Mouse (Mus musculus): ENCODE data around the gene Fah. TPM values are rescaled to one million over a fixed set of nuclear protein-coding genes. Genes with fewer than 3 reads are reported as not detected.

Gene Fah
- 23.6 and 29.8 TPM in 2 replicates for polyA plus RNA-seq (2021; fragmentation: Nextera tagmentation)
- long read RNA-seq, experiment 1, transcript Fah-201 (14 exons, 1,585 nt), result major isoform, 45 of 58 reads
- long read RNA-seq, experiment 1, partial matches to known transcripts, result 8 of 58 reads
- long read RNA-seq, experiment 1, other reads (novel, unspliced or antisense), result 5 of 58 reads
- long read RNA-seq, experiment 2, transcript Fah-201 (14 exons, 1,585 nt), result major isoform, 62 of 90 reads
- long read RNA-seq, experiment 2, partial matches to known transcripts, result 3 of 90 reads
- long read RNA-seq, experiment 2, other reads (novel, unspliced or antisense), result 25 of 90 reads

DNA sequence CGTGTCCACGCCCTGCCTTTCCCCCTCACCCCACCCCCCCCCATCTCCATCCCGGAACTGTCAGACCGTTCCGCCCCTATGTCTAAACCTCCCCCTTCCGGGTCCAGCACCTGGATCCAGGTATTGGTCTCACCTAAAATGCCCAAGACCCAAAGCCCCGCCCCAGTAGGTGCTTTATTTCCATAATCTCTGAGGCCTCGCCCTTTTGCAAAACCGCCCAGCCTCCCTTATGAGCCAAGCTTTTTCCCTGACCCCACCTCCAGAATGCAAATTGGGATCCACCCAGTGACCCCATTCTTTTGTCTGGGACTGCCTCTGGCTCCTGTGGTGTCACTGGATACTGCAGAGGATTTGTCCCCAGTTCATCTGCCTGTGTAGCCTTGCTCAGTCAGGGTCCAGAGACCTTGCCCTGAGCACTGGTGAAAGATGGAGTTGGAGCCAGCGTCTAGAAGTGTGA is at the start of gene Fah:
TSS of gene Fah (minus strand) at position 430 of the 457 bp plus-strand sequence.

Other genes with a start within 250 kb of the Fah start
- gene Arnt2, start 196.5 kb downstream of the Fah start, polyA plus RNA-seq (2021; fragmentation: Nextera tagmentation), result 30.0 and 32.6 TPM in 2 replicates
- gene Gm2115, start 77.8 kb downstream of the Fah start, polyA plus RNA-seq (2021; fragmentation: Nextera tagmentation), result 11.4 and 12.8 TPM in 2 replicates
- gene Zfand6, start 83.2 kb upstream of the Fah start, polyA plus RNA-seq (2021; fragmentation: Nextera tagmentation), result 76.2 and 96.0 TPM in 2 replicates
- not detected in 2 replicates for gene Olfr291, start 246.8 kb upstream of the Fah start, polyA plus RNA-seq (2021; fragmentation: Nextera tagmentation)